Mouse (Mus musculus): ENCODE measurements at regions not wholly inside any gene's neighbourhood (a gene's known extent, or its start where the extent isn't known, plus 50 kb on each side); places are given as distances from the start of the nearest gene placed in this dataset.

- DNase-seq (ENCODE audit: low spot score) = no peak
These were observed 253.0 kb downstream of the Bcor start for GRCm38 (mm10) chrX:11907167-11907566.

- DNase-seq (ENCODE audit: low spot score) = no peak
These were observed 244.2 kb downstream of the Bcor start for GRCm38 (mm10) chrX:11915984-11916383.

- DNase-seq (ENCODE audit: low spot score) = no peak
These were observed 239.9 kb downstream of the Bcor start for GRCm38 (mm10) chrX:11920231-11920630.

GRCm38 (mm10) chrX:11924639-11925302 lies 235.4 kb downstream of the Bcor start:
- no peak for DNase-seq (ENCODE audit: low spot score)

- DNase-seq (ENCODE audit: low spot score) = no peak
These were observed 233.2 kb downstream of the Bcor start for GRCm38 (mm10) chrX:11926868-11927535.

GRCm38 (mm10) chrX:11929448-11929847 lies 230.7 kb downstream of the Bcor start:
- peak; percentile 14 for DNase-seq (ENCODE audit: low spot score)

GRCm38 (mm10) chrX:11931432-11931831 lies 228.7 kb downstream of the Bcor start:
- DNase-seq (ENCODE audit: low spot score) = no peak

GRCm38 (mm10) chrX:11935337-11935736 lies 224.8 kb downstream of the Bcor start:
- DNase-seq (ENCODE audit: low spot score) = no peak

- DNase-seq (ENCODE audit: low spot score) = no peak
These were observed 219.9 kb downstream of the Bcor start for GRCm38 (mm10) chrX:11940246-11940645.

GRCm38 (mm10) chrX:11943367-11943766 lies 216.8 kb downstream of the Bcor start:
- no peak for DNase-seq (ENCODE audit: low spot score)

- DNase-seq (ENCODE audit: low spot score) = no peak
These were observed 215.6 kb downstream of the Bcor start for GRCm38 (mm10) chrX:11944574-11944973.

- DNase-seq (ENCODE audit: low spot score) = no peak
These were observed 214.9 kb downstream of the Bcor start for GRCm38 (mm10) chrX:11945280-11945679.

GRCm38 (mm10) chrX:11952193-11952592 lies 208.0 kb downstream of the Bcor start:
- no peak for DNase-seq (ENCODE audit: low spot score)

- no peak for DNase-seq (ENCODE audit: low spot score)
These were observed 204.0 kb downstream of the Bcor start for GRCm38 (mm10) chrX:11956194-11956593.

- DNase-seq (ENCODE audit: low spot score) = no peak
These were observed 203.1 kb downstream of the Bcor start for GRCm38 (mm10) chrX:11957011-11957410.

- DNase-seq (ENCODE audit: low spot score) = no peak
These were observed 200.1 kb downstream of the Bcor start for GRCm38 (mm10) chrX:11959871-11960552.

GRCm38 (mm10) chrX:11961350-11961749 lies 198.8 kb downstream of the Bcor start:
- no peak for DNase-seq (ENCODE audit: low spot score)

- no peak for DNase-seq (ENCODE audit: low spot score)
These were observed 195.7 kb downstream of the Bcor start for GRCm38 (mm10) chrX:11964428-11964827.

- DNase-seq (ENCODE audit: low spot score) = no peak
These were observed 181.5 kb downstream of the Bcor start for GRCm38 (mm10) chrX:11978679-11979078.

- DNase-seq (ENCODE audit: low spot score) = no peak
These were observed 176.9 kb downstream of the Bcor start for GRCm38 (mm10) chrX:11983276-11983675.

Data from urinary bladder, postnatal 25 days (tissue).